14 mouse cellular contexts compared by ENCODE assay signal in the genomic region with DNA sequence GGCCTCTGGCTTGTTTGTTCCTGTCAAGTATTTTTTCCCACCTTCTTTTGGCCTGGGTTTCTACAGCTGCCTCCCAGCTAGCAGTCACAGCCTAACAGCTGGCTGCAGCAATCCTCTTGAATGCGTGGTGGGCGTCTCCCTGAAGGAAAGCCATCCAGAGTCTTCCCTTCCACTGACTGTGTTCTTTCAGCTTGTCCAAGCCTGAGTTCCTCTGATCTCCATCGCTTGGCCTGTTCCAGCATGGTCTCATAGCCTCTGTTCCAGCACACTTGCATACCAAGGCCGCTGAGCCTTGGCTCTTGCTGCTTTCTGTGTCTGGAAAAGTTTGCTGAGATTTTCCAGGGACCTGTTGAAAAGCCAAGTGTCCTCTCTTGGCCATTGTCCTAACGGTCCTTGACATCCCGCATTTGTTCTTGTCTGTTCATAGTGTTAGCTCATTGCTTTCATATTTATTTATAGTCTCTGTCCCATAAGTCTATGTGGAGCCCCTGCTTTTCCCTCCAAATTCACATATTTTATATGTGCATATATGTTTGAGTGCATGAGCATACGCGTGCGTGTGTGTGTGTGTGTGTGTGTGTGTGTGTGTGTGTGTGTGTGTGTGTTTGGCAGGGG. TPM values are rescaled to one million over a fixed set of nuclear protein-coding genes. Genes with fewer than 3 reads are reported as not detected.
DNase-seq lines count a peak whose midpoint lies in the region; ATAC-seq and TF ChIP-seq lines count a peak whose summit lies in the region.
"Had no signal": no experiment of that assay in that cellular context is flagged by ENCODE, and none has a peak within 500 bp of the region (broad histone marks: within the 10 kb centered on the region; RNA-seq: fewer than 3 reads in every experiment).

No protein-coding gene starts in this region.

- peak; percentile 30 for DNase-seq in kidney, postnatal 0 days (ENCODE audit: low spot score)
- no peak for DNase-seq in kidney, postnatal 25 days
- peak; percentile 34 for DNase-seq in ZHBTc4 (ENCODE audit: low read depth, low spot score)
- peak; percentile 57 for DNase-seq in heart, adult 8-10 months (ENCODE audit: low spot score)
- DNase-seq in cerebellum, postnatal 14 days = no peak
- DNase-seq: cerebellum, postnatal 10 days; kidney, adult 2 months; spleen, adult 18-20 months had no signal

- ATAC-seq in kidney, postnatal 0 days (replicated peaks; ENCODE audit: low FRiP score, low read depth) = no peak
- peak; percentile 86 for ATAC-seq in intestine, embryonic 16.5 days
- ATAC-seq in megakaryocyte, adult 5-6 weeks (ENCODE audit: poor library complexity, severe bottlenecking) = no peak

- no peak overlapping the region for H3K27ac ChIP-seq in kidney, postnatal 0 days
- H3K27ac ChIP-seq in intestine, embryonic 16.5 days (ENCODE audit: low read length) = no peak overlapping the region
- H3K27ac ChIP-seq: embryonic facial prominence, embryonic 13.5 days; hindbrain, embryonic 10.5 days; limb, embryonic 13.5 days had no signal

- no peaks in the 10 kb centered on the region for H3K36me3 ChIP-seq in kidney, postnatal 0 days (ENCODE audit: insufficient read depth, low read length)
- no peaks in the 10 kb centered on the region for H3K36me3 ChIP-seq in intestine, embryonic 16.5 days (ENCODE audit: control insufficient read depth, insufficient read depth, low read length)
- H3K36me3 ChIP-seq: embryonic facial prominence, embryonic 13.5 days; hindbrain, embryonic 10.5 days; limb, embryonic 13.5 days had no signal

- H3K9me3 ChIP-seq in kidney, postnatal 0 days (replicated peaks; ENCODE audit: low read length) = no peaks in the 10 kb centered on the region
- H3K9me3 ChIP-seq in intestine, embryonic 16.5 days (ENCODE audit: control insufficient read depth, low read length) = no peaks in the 10 kb centered on the region
- H3K9me3 ChIP-seq: embryonic facial prominence, embryonic 13.5 days; hindbrain, embryonic 10.5 days; limb, embryonic 13.5 days had no signal

- H3K4me3 ChIP-seq in kidney, postnatal 0 days (replicated peaks; ENCODE audit: low read depth, low read length) = no peak overlapping the region
- H3K4me3 ChIP-seq in intestine, embryonic 16.5 days (ENCODE audit: low read length) = no peak overlapping the region
- H3K4me3 ChIP-seq: embryonic facial prominence, embryonic 13.5 days; hindbrain, embryonic 10.5 days; limb, embryonic 13.5 days; myocyte had no signal

- H3K4me1 ChIP-seq in kidney, postnatal 0 days (replicated peaks; ENCODE audit: insufficient read depth, low read length) = no peaks in the 10 kb centered on the region; the same call in 1 of the 2 replicates
- H3K4me1 ChIP-seq in intestine, embryonic 16.5 days (ENCODE audit: control insufficient read depth, insufficient read depth, low read length) = no peaks in the 10 kb centered on the region
- H3K4me1 ChIP-seq: limb, embryonic 13.5 days had no signal

- no peak overlapping the region for H3K4me2 ChIP-seq in kidney, postnatal 0 days (ENCODE audit: low read length)
- no peak overlapping the region for H3K4me2 ChIP-seq in intestine, embryonic 16.5 days (ENCODE audit: low read depth, low read length)
- H3K4me2 ChIP-seq: embryonic facial prominence, embryonic 13.5 days; limb, embryonic 13.5 days had no signal

- H3K9ac ChIP-seq in kidney, postnatal 0 days (ENCODE audit: low read depth, low read length) = no peak overlapping the region
- H3K9ac ChIP-seq in intestine, embryonic 16.5 days (ENCODE audit: low read depth, low read length) = no peak overlapping the region
- H3K9ac ChIP-seq: embryonic facial prominence, embryonic 13.5 days; limb, embryonic 13.5 days had no signal

- H3K27me3 ChIP-seq in kidney, postnatal 0 days (ENCODE audit: insufficient read depth, low read length) = no peaks in the 10 kb centered on the region
- H3K27me3 ChIP-seq in intestine, embryonic 16.5 days (replicated peaks; ENCODE audit: control insufficient read depth, insufficient read depth, low read length) = no peaks in the 10 kb centered on the region
- H3K27me3 ChIP-seq: embryonic facial prominence, embryonic 13.5 days; limb, embryonic 13.5 days had no signal

- WGBS in kidney, postnatal 0 days = 81% methylated on average over 9 of the region's 9 CpGs
- 74% methylated on average over 9 of the region's 9 CpGs for WGBS in intestine, embryonic 16.5 days

- TF ChIP-seq CTCF in kidney, postnatal 0 days (IDR thresholded peaks at IDR 0.05; ENCODE audit: low read depth) = no peak

RNA-seq across cellular contexts. Expression of gene Ackr4, which starts 3.5 kb away (rescaled TPM):
- polyA plus RNA-seq in kidney, postnatal 0 days (2015; fragmentation: Nextera tagmentation; extraction: Ambion mirVana) = 1.6 and 2.3 TPM in 2 replicates
- total RNA-seq in heart, adult 8-10 months (2022) = 1 to 10 TPM; 1.6 to 3.1 (median 1.8) TPM
- polyA plus RNA-seq in intestine, embryonic 16.5 days (2015; fragmentation: Nextera tagmentation; extraction: Ambion mirVana) = 5.0 and 5.1 TPM in 2 replicates
- 0.11 TPM in 1 of 2 replicates, not detected in the other for total RNA-seq in megakaryocyte, adult 5-6 weeks (2015)
- total RNA-seq in megakaryocyte, adult 5-6 weeks (2017) = 0.11 and 0.69 TPM in 2 replicates

Comparison
In these comparisons a context has a peak if more than half of its experiments do, and no peak if none do; other contexts are left out.
1. DNase-seq: peak in kidney, postnatal 0 days (single experiment), ZHBTc4 (single experiment) and heart, adult 8-10 months (single experiment); none in kidney, postnatal 25 days (0 of 2) and cerebellum, postnatal 14 days (0 of 2).